Mouse (Mus musculus) heart, embryonic 14.5 days (tissue): ENCODE results near the gene Pik3ip1. TPM values are rescaled to one million over a fixed set of nuclear protein-coding genes. Genes with fewer than 3 reads are reported as not detected.

Experiments
- ATAC-seq: fragments of 200-750 bp; cut with Nextera tagmentation; 2 replicates; pipeline ENCODE4 v1.8.0; 2017; ENCODE audit warnings: low read depth, moderate TSS enrichment; ENCODE audit not compliant: insufficient number of reproducible peaks, insufficient read depth, low FRiP score
- H3K27ac ChIP-seq, 2 experiments: fragments of 200-500 bp in 1 of 2; fragments of 300-500 bp in 1 of 2; sonication (generic) in 1 of 2; replicated peaks in 1 of 2; 2 replicates each; pipeline ENCODE4 v1.5.1; 2012 to 2014; ENCODE audit warnings: low read depth in 2 of 2, low read length in 2 of 2, control low read depth in 1 of 2, mild to moderate bottlenecking in 1 of 2, mixed read lengths in 1 of 2; ENCODE audit not compliant: control insufficient read depth in 1 of 2, insufficient read depth in 1 of 2
- H3K27me3 ChIP-seq: fragments of 300-500 bp; sonication (generic); 2 replicates; pipeline ENCODE4 v1.6.1; 2014; ENCODE audit warnings: mild to moderate bottlenecking, low read length, control low read depth; ENCODE audit not compliant: control insufficient read depth, insufficient read depth
- H3K36me3 ChIP-seq: fragments of 300-500 bp; sonication (generic); 2 replicates; pipeline ENCODE4 v1.6.1; 2014; ENCODE audit warnings: mild to moderate bottlenecking, control low read depth, low read length, mixed read lengths; ENCODE audit not compliant: control insufficient read depth, insufficient read depth
- H3K4me1 ChIP-seq, 2 experiments: fragments of 200-500 bp in 1 of 2; fragments of 300-500 bp in 1 of 2; sonication (generic) in 1 of 2; 2 replicates each; pipeline ENCODE4 v1.6.1; 2012 to 2014; ENCODE audit warnings: low read length in 2 of 2, control low read depth in 1 of 2, mixed read lengths in 1 of 2; ENCODE audit not compliant: control insufficient read depth in 2 of 2, insufficient read depth in 2 of 2
- H3K4me2 ChIP-seq: fragments of 300-500 bp; sonication (generic); 2 replicates; pipeline ENCODE4 v1.6.1; 2014; ENCODE audit warnings: mild to moderate bottlenecking, low read length
- H3K4me3 ChIP-seq, 2 experiments: fragments of 200-500 bp in 1 of 2; fragments of 300-500 bp in 1 of 2; sonication (generic) in 1 of 2; 2 replicates each; pipeline ENCODE4 v1.5.1; 2012 to 2014; ENCODE audit warnings: low read length in 2 of 2, mild to moderate bottlenecking in 2 of 2, control low read depth in 1 of 2, low read depth in 1 of 2, moderate library complexity in 1 of 2; ENCODE audit not compliant: control insufficient read depth in 1 of 2, insufficient read depth in 1 of 2
- H3K9ac ChIP-seq: fragments of 300-500 bp; sonication (generic); 2 replicates; pipeline ENCODE4 v1.6.1; 2014; ENCODE audit warnings: mild to moderate bottlenecking, low read length
- H3K9me3 ChIP-seq: fragments of 300-500 bp; sonication (generic); 2 replicates; pipeline ENCODE4 v1.6.1; 2016; ENCODE audit warnings: low read length, control low read depth; ENCODE audit not compliant: control insufficient read depth
- WGBS: fragments of 180-500 bp; shearing (Covaris S2); extraction: QIAGEN DNeasy Blood & Tissue Kit; methylation state at CpG from one replicate; pipeline ENCODE4 v1.1.7; 2014; 5-methylcytosine and 5-hydroxymethylcytosine counted together
- polyA plus RNA-seq: library from polyadenylated mRNA; unstranded; fragments of >200 nt; fragmentation: Nextera tagmentation; extraction: Ambion mirVana; gene quantifications from 2 replicates; pipeline ENCODE4 v1.2.1, GENCODE M21; 2014

Gene Pik3ip1
- polyA plus RNA-seq, 1 experiment from 2014 or later: 32.2 TPM

GRCm38 (mm10) chr11:3352131-3352530 is 21.9 kb downstream of the Pik3ip1 start:
- ATAC-seq: no peak
- no peak overlapping the region for H3K4me3 ChIP-seq
- no peak overlapping the region for H3K27ac ChIP-seq
- WGBS: 91% methylated on average over 9 of the region's 9 CpGs
- H3K9ac ChIP-seq: no peak overlapping the region
- H3K4me1 ChIP-seq: peaks cover 24% of the 10 kb centered on the region in 2 experiments
- no peaks in the 10 kb centered on the region for H3K9me3 ChIP-seq
- H3K4me2 ChIP-seq: no peak overlapping the region
- H3K36me3 ChIP-seq: peaks cover 75% of the 10 kb centered on the region
- no peaks in the 10 kb centered on the region for H3K27me3 ChIP-seq

DNA sequence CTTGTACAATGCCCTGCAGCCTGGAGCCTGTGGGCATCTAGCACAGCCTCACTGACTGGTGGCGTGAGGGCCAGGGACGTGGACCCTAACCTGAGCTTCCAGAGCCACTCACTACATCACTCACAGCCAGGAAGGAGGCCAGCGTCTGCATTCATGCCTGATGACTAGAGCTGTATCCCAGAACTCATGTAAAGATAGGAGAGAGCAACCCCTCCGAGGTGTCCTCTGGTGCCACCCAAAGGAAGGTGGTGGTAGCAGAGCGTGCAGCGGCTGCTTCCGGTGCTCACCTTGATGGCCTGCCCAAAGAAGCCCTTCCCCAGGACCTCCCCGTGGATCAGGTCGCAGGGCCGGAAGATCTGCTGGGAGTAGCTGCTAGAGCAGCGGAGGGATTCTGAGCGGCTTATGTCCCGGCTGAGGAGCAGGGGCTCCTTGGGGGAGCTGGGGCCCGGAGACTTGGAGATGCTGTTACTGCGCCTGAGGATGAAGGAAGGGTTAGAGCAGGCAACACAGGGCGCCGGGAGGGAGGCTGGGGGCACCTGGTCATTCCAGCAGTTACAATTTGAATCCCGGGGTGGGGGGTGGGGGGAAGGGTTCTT is 22.9 kb downstream of the Pik3ip1 start:
- H3K4me3 ChIP-seq: no peak overlapping the region
- WGBS: 44% methylated on average over 18 of the region's 18 CpGs
- no peaks in the 10 kb centered on the region for H3K9me3 ChIP-seq
- peaks cover 76% of the 10 kb centered on the region for H3K36me3 ChIP-seq
- ATAC-seq: no peak
- H3K27ac ChIP-seq: no peak overlapping the region
- no peak overlapping the region for H3K9ac ChIP-seq
- H3K4me1 ChIP-seq: peaks cover 14 to 15% of the 10 kb centered on the region in 2 experiments
- H3K27me3 ChIP-seq: no peaks in the 10 kb centered on the region
- no peak overlapping the region for H3K4me2 ChIP-seq

DNA sequence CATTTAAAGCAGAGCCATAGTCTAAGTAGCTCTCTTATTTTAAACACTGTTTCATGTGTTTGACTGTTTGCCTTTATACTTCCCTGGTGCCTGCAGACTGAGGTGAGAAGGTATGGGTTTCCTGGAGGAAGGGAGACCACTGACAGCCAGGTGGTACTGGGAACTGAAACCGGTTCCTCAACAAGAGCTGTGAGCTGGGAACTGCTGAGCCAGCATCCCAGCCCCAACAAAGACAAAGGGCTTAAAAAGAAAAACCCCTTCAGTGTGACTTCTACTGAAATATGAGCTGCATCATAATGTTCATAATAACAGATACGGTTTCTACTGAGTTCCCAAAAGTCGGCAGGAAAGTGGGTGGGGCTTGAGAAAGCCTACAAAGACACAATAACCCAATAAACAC is 32.7 kb downstream of the Pik3ip1 start:
- H3K4me3 ChIP-seq: no peak overlapping the region
- no peaks in the 10 kb centered on the region for H3K27me3 ChIP-seq
- H3K4me2 ChIP-seq: no peak overlapping the region
- no peaks in the 10 kb centered on the region; a peak in 1 of 4 replicates for H3K4me1 ChIP-seq
- H3K27ac ChIP-seq: no peak overlapping the region
- no peak overlapping the region for H3K9ac ChIP-seq
- WGBS: 84% methylated on average over 3 of the region's 3 CpGs
- peaks cover 3% of the 10 kb centered on the region; the same call in 1 of the 2 replicates for H3K9me3 ChIP-seq
- peaks cover 38% of the 10 kb centered on the region for H3K36me3 ChIP-seq
- no peak for ATAC-seq

DNA sequence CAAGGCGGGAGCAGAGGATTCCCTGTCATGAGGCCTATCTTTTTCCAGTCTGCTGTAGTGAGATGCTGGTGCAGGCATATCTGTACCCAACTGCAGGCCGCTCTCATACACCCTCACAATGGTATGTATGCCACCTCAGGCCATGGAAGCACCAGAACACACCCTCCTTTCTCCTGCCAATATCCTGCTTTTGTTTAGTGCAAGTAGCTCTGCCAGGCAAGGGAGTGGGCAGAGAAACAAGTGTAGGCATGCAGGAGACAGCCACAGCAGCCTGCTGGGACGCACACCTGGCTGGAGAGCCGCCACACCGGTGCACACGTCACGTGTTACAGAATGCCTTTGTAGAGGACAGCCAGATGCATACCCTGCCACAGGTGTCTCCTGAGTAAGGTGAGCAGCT is 36.2 kb downstream of the Pik3ip1 start:
- Histone ChIP-seq H3K4me1 (peaks cover 18 to 28% of the 10 kb centered on the region in 2 experiments), H3K27me3 (no peaks in the 10 kb centered on the region), H3K36me3 (peaks cover 10% of the 10 kb centered on the region), H3K9ac (no peak overlapping the region), H3K4me3 (no peak overlapping the region), H3K4me2 (no peak overlapping the region), H3K9me3 (peaks cover 3% of the 10 kb centered on the region; the same call in 1 of the 2 replicates), H3K27ac (no peak overlapping the region)
- WGBS: 87% methylated on average over 7 of the region's 7 CpGs
- ATAC-seq: no peak

DNA sequence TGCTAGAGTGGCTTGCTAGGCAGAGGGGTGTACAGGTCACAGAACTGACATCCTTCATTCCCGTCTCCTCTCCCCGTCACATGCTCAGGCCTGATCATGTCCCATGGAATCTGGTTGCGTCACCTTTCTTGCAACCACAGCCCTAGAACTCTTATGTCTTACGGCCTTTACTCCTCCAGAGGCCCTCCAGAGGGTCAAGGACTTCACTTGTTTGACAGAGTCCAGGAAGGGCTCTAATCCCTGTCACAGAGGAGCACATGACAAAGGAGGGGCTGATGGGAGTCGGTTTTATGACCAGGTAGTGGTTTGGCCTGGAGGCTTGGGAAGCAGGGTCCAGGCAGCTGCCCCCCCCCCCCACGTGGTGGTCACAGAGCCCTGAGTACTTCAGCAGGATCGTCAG is 38.8 kb downstream of the Pik3ip1 start:
- peak overlapping the region; percentile 27 to 61; a peak in 3 of 4 replicates for H3K27ac ChIP-seq

DNA sequence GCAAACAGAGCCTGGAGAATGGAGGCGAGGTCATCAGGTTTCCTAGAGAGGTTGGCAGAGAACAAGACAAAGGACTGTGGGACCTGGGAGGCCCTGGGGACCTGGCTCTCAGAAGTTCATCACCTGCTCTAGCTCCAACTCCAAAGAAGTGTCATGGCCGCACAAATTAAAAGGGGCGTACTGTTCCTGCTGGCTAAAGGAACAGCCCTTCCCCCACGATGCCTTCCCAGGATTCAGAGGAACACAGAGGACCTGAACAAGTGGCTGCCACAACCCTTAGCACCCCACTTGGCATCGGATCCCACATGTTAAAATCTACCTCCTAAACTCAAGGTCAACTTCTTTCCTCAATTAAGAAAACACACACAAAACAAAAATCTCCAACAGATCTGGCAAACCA is 39.2 kb downstream of the Pik3ip1 start:
- H3K9ac ChIP-seq: peak overlapping the region; percentile 73
- 68% methylated on average over 5 of the region's 5 CpGs for WGBS
- peak overlapping the region; percentile 9 to 47; a peak in 2 of 4 replicates for H3K4me3 ChIP-seq
- no peaks in the 10 kb centered on the region for H3K27me3 ChIP-seq
- peaks cover 31 to 49% of the 10 kb centered on the region in 2 experiments for H3K4me1 ChIP-seq
- peak overlapping the region; percentile 27 to 61; a peak in 3 of 4 replicates for H3K27ac ChIP-seq
- H3K4me2 ChIP-seq: peak overlapping the region; percentile 70
- no peaks in the 10 kb centered on the region for H3K9me3 ChIP-seq
- peaks cover 4% of the 10 kb centered on the region; the same call in 1 of the 2 replicates for H3K36me3 ChIP-seq
- ATAC-seq: no peak

More for the DNA sequence above, 38.8 kb downstream of the Pik3ip1 start:
- H3K4me2 ChIP-seq: peak overlapping the region; percentile 70
- H3K9ac ChIP-seq: peak overlapping the region; percentile 73
- no peaks in the 10 kb centered on the region for H3K9me3 ChIP-seq
- H3K36me3 ChIP-seq: peaks cover 4% of the 10 kb centered on the region; the same call in 1 of the 2 replicates
- peaks cover 26 to 44% of the 10 kb centered on the region in 2 experiments for H3K4me1 ChIP-seq
- ATAC-seq: no peak
- H3K4me3 ChIP-seq: peak overlapping the region in 1 of 2 experiments; percentile 1; a peak in 1 of 4 replicates
- H3K27me3 ChIP-seq: no peaks in the 10 kb centered on the region
- WGBS: 34% methylated on average over 7 of the region's 7 CpGs

DNA sequence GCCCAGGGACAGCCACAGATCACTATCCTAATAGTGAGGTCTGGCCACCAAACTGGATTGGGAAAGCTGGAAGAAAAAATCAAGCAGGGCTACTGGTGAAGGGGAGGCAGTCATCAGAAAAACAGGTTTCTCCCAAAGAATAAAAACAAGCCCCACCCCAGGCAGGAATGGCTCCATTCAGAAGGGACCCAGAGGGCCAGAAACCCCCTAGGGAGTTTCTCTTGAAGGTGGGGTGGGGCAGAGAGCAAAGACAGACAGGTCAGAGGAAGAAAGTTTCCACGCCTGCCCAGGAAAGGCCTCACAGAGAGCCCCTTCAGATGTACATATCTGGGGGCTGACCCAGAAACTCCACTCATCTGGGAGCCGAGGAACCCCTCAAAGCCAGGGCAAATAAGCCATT is 40.0 kb downstream of the Pik3ip1 start:
- Histone ChIP-seq H3K9me3 (no peaks in the 10 kb centered on the region), H3K4me1 (peaks cover 37 to 56% of the 10 kb centered on the region in 2 experiments), H3K9ac (peak overlapping the region; percentile 73), H3K27me3 (no peaks in the 10 kb centered on the region), H3K36me3 (peaks cover 4% of the 10 kb centered on the region; the same call in 1 of the 2 replicates), H3K4me2 (peak overlapping the region; percentile 70), H3K4me3 (peak overlapping the region; percentile 47 to 59), H3K27ac (peak overlapping the region in 1 of 2 experiments; percentile 84; a peak in 2 of 4 replicates)
- ATAC-seq: no peak
- WGBS: 63% methylated on average over 2 of the region's 2 CpGs
